Mouse (Mus musculus) lung, adult 2 months (tissue): Measurements from ENCODE around the gene Usp21.

Experiments
- CTCF ChIP-seq: fragments of 200-500 bp; IDR thresholded peaks from 2 replicates; pipeline ENCODE4 v1.5.1; 2011; ENCODE audit warnings: mild to moderate bottlenecking, low read length, control low read depth; ENCODE audit not compliant: insufficient read depth
- POLR2A ChIP-seq: fragments of 200-500 bp; IDR thresholded peaks from 2 replicates; pipeline ENCODE4 v1.6.1; 2011; ENCODE audit warnings: low read depth, mild to moderate bottlenecking, control low read depth, low read length, borderline replicate concordance; ENCODE audit errors: extremely low read depth

- TF ChIP-seq CTCF (no peak), POLR2A (no peak)
These were observed 7.4 kb downstream of the Usp21 start for GRCm38 (mm10) chr1:171280250-171280915.
